Mouse (Mus musculus) neural tube, embryonic 12.5 days (tissue): Measurements from ENCODE around the gene Tmem176b. TPM values are rescaled to one million over a fixed set of nuclear protein-coding genes. Genes with fewer than 3 reads are reported as not detected.
"Not testable (repeated sequence)": the region's sequence is repeated elsewhere in the genome, so short reads cannot be mapped to it uniquely, and the experiment has no call there.

Experiments used
- ATAC-seq: fragments of 200-750 bp; cut with Nextera tagmentation; 2 replicates; pipeline ENCODE4 v1.8.0; 2017; ENCODE audit warnings: low read depth, mild to moderate bottlenecking, moderate TSS enrichment, moderate library complexity; ENCODE audit not compliant: low FRiP score
- H3K27ac ChIP-seq: fragments of 300-500 bp; sonication (generic); 2 replicates; pipeline ENCODE4 v1.5.1; 2016
- H3K27me3 ChIP-seq: fragments of 300-500 bp; sonication (generic); replicated peaks from 2 replicates; pipeline ENCODE4 v1.6.1; 2016; ENCODE audit warnings: mild to moderate bottlenecking
- H3K36me3 ChIP-seq: fragments of 300-500 bp; sonication (generic); 2 replicates; pipeline ENCODE4 v1.6.1; 2016; ENCODE audit warnings: mild to moderate bottlenecking
- H3K4me1 ChIP-seq: fragments of 300-500 bp; sonication (generic); 2 replicates; pipeline ENCODE4 v1.6.1; 2016
- H3K4me2 ChIP-seq: fragments of 300-500 bp; sonication (generic); replicated peaks from 2 replicates; pipeline ENCODE4 v1.6.1; 2016; ENCODE audit warnings: mild to moderate bottlenecking
- H3K4me3 ChIP-seq: fragments of 300-500 bp; sonication (generic); 2 replicates; pipeline ENCODE4 v1.5.1; 2016
- H3K9ac ChIP-seq: fragments of 300-500 bp; sonication (generic); 2 replicates; pipeline ENCODE4 v1.6.1; 2016; ENCODE audit warnings: mild to moderate bottlenecking
- H3K9me3 ChIP-seq: fragments of 300-500 bp; sonication (generic); 2 replicates; pipeline ENCODE4 v1.6.1; 2016; ENCODE audit warnings: mild to moderate bottlenecking
- WGBS: fragments of 180-500 bp; shearing (Covaris S2); methylation state at CpG from one replicate; pipeline ENCODE4 v1.1.7; 2016; 5-methylcytosine and 5-hydroxymethylcytosine counted together
- polyA plus RNA-seq: library from polyadenylated mRNA; unstranded; fragments of >200 nt; fragmentation: Nextera tagmentation; extraction: Ambion mirVana; gene quantifications from 2 replicates; pipeline ENCODE4 v1.2.1, GENCODE M21; 2016

The Tmem176b gene
- polyA plus RNA-seq, result 72.6 and 82.3 TPM in 2 replicates

DNA sequence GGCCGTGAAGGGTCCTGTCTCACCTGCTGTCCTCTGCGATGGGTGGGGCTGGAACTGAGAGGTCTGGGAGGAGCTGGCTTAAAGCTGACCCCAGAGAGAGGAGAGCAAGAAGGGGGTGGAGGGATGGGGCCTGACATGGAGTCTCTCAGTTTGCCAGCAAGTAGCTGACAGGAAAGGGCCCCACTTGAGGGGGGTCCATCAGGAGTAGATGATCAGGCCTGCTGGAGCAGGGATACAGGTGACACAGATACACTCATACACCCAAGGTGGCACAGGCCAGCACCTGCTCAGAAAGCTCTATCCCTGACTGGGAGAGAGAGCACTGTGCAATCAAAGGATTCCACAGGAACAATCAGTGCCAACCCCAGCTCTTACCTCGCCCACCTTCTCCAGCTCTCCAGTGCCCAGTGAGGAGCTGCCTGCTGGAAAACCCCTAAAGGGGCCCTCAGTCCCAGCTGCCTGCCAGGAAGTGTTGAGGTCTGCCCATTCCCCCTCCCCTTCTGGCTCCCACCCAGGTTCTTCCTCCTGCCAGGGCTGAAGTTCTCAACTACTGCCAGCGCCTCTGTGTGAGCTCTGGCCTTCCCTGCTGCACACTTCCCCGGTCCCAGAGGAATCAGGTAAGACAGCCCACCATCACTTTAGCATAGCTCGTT, at the start of gene Tmem176b:
Gene Tmem176b, minus strand, starts transcription at position 524 of the 653 bp plus-strand sequence.
- Histone ChIP-seq H3K27ac (no peak within 1 kb of the TSS), H3K9me3 (no peaks in the 10 kb centered on the region), H3K4me2 (peak within 1 kb of the TSS; percentile 55), H3K4me3 (peak within 1 kb of the TSS; percentile 31), H3K9ac (peak within 1 kb of the TSS; percentile 34), H3K27me3 (no peaks in the 10 kb centered on the region), H3K4me1 (peaks cover 24% of the 10 kb centered on the region), H3K36me3 (no peaks in the 10 kb centered on the region)
- WGBS, result 25% methylated on average over 6 of the region's 6 CpGs
- ATAC-seq, result peak; percentile 81

DNA sequence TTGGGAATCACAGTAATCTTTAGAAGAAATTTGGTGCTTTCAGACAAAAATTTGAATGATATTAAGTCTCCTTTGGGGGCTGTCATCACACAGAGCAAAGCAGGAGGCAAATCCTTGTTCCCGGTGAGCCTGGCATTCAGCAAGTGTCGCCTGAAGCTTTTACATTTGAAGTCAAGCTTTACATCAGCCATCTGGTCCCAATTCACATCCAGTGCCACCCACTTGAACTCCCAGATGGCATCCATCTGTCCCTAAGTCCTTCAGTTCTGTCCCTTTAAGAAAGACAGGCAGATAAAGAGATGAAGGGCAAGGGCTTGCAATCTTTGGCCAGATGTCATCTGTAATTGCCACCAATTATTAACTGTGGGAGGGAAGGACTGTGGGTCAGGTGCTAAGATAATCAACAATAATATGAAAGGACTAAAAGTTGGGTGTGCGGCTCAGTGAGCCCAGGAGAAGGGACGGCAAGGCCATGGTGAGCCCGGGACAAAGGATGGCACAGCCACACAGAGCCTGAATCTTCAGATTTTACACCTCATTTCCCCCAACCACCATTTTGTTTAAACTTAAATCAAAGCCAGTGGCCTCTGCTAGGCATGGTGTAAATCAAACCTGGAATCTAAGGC, 35.3 kb upstream of the Tmem176b start:
- Histone ChIP-seq H3K9me3 (no peaks in the 10 kb centered on the region), H3K9ac (no peak overlapping the region), H3K4me1 (no peaks in the 10 kb centered on the region), H3K27ac (no peak overlapping the region), H3K27me3 (no peaks in the 10 kb centered on the region), H3K4me2 (no peak overlapping the region), H3K4me3 (no peak overlapping the region), H3K36me3 (no peaks in the 10 kb centered on the region)
- WGBS, result 43% methylated on average over 5 of the region's 5 CpGs
- ATAC-seq, result no peak

DNA sequence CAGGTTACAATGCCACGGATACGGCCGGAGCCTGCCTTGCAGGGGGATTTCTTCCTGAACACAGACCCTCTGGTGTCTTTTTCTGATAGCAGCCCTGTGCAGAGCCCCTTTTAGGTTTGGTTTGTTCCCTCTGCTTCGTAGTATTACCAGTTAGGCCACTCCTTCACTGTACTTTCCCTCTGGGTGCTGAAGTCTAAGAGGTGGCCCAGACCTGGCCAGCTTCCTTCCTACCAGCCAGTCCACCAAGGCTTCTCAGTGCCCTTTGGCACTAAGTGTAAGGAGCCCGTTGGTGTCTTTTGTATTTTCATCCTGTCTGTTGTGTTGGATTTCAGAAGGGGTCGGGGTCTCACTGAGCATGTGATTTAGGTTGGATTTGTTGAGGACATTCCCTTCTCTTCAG, 34.2 kb upstream of the Tmem176b start:
- H3K36me3 ChIP-seq, result no peaks in the 10 kb centered on the region

DNA sequence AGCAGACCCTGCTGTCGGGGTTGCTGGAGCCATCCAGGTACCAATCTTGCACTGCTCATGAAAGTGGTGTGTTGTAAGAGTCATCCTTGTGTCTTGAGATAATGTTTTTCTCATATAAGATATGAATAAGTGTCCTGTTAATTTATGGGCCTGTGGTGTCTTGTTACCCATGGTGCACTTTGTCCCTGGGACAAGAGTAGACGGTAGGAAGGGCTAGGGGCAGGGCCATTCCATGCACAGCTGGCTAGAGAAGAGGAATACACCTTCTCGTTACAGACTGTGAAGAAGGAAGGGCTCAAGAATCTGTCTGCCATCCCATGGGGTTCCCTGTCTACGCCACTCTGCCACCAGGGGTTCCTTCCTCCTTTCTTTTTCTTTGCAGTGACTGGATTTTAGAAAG, 33.3 kb upstream of the Tmem176b start:
- Histone ChIP-seq H3K4me3 (no peak overlapping the region), H3K36me3 (no peaks in the 10 kb centered on the region), H3K4me2 (no peak overlapping the region), H3K4me1 (no peaks in the 10 kb centered on the region), H3K9ac (no peak overlapping the region), H3K27me3 (0 out of 2 replicates have a peak, but pooled peaks cover 7% of the 10 kb centered on the region), H3K27ac (no peak overlapping the region), H3K9me3 (no peaks in the 10 kb centered on the region)
- WGBS, result 83% methylated on average over 4 of the region's 4 CpGs
- ATAC-seq, result no peak

More for the DNA sequence above, 34.2 kb upstream of the Tmem176b start:
- Histone ChIP-seq H3K27ac (no peak overlapping the region), H3K9ac (no peak overlapping the region), H3K4me1 (no peaks in the 10 kb centered on the region), H3K4me2 (no peak overlapping the region), H3K27me3 (0 out of 2 replicates have a peak, but pooled peaks cover 6% of the 10 kb centered on the region), H3K4me3 (no peak overlapping the region), H3K9me3 (no peaks in the 10 kb centered on the region)
- no peak for ATAC-seq
- WGBS, result 83% methylated on average over 6 of the region's 6 CpGs

DNA sequence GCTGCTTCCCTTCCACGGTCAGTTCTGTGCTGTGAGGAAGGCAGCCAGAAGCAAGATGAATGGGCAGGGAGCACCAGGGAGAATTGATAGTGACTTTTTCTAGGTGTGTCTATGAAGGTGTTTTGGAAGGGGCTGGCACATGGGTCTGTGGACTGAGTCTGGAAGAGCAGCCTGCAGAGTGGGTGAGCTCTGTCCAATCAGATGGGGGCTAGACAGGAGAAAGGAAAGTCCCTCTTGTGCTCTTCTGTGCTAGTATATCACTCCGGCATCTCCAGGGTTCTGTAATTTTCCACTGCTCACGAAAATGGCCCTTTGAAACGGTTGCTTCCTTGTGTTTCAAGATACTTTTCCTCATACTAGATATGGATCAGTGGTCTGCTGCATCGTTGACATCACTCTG, 31.3 kb upstream of the Tmem176b start, which contains the start of gene Aoc1:
Gene Aoc1, plus strand, starts transcription at position 301 of the 400 bp plus-strand sequence.
- H3K4me2 ChIP-seq, result no peak within 1 kb of the TSS
- H3K36me3 ChIP-seq, result no peaks in the 10 kb centered on the region
- H3K4me1 ChIP-seq, result no peaks in the 10 kb centered on the region
- no peaks in the 10 kb centered on the region for H3K9me3 ChIP-seq
- no peak within 1 kb of the TSS for H3K27ac ChIP-seq
- no peak within 1 kb of the TSS for H3K4me3 ChIP-seq
- WGBS, result 85% methylated on average over 5 of the region's 5 CpGs
- H3K27me3 ChIP-seq, result 0 out of 2 replicates have a peak, but pooled peaks cover 7% of the 10 kb centered on the region
- no peak for ATAC-seq
- no peak within 1 kb of the TSS for H3K9ac ChIP-seq

DNA sequence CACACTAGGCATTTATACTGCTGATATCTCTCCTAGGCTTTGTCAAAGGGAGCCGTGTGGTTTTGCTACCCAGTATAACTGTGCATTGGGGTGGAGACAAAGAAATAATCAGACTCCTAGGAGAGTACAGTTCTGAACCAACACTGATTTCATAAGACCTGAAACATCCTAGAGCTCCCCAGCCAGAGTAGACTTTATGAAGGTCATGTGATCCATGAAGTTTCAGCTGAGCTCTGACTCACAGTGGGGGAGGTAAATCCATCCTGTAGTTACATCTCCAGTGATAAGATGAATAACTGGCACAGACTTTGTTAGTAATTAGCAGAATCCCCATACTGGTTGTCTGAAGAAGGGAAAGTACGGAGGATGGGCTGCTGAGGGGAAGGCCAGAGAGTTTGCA, 28.5 kb upstream of the Tmem176b start:
- 88% methylated on average over 2 of the region's 2 CpGs for WGBS
- no peak overlapping the region for H3K9ac ChIP-seq
- no peak overlapping the region for H3K27ac ChIP-seq
- H3K4me1 ChIP-seq, result no peaks in the 10 kb centered on the region; the same call in 1 of the 2 replicates
- H3K27me3 ChIP-seq, result 0 out of 2 replicates have a peak, but pooled peaks cover 7% of the 10 kb centered on the region
- no peak overlapping the region for H3K4me2 ChIP-seq
- ATAC-seq, result no peak
- H3K9me3 ChIP-seq, result no peaks in the 10 kb centered on the region
- H3K36me3 ChIP-seq, result no peaks in the 10 kb centered on the region
- H3K4me3 ChIP-seq, result no peak overlapping the region

DNA sequence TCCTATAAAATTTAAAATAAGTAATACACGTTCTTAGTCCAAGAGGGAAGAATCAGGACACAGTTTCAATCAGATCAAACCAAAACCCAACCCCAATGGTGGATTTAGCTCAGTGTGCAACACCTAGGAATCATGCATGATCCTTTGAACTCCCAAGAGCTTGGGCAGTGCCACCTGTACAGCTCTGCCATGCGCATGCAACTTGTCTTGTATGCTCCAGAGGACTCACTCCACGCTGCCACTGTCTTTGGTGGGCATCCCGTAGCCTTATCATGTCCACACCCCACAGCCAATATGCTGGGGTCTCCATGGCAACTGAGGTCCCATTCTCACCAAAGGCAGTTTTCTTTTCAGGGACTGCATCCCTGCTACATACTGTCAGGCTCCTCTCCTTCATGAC, 25.9 kb upstream of the Tmem176b start:
- ATAC-seq, result peak; percentile 44; the same call in 1 of the 2 replicates
- H3K27me3 ChIP-seq, result peaks cover 7% of the 10 kb centered on the region; the same call in 1 of the 2 replicates

DNA sequence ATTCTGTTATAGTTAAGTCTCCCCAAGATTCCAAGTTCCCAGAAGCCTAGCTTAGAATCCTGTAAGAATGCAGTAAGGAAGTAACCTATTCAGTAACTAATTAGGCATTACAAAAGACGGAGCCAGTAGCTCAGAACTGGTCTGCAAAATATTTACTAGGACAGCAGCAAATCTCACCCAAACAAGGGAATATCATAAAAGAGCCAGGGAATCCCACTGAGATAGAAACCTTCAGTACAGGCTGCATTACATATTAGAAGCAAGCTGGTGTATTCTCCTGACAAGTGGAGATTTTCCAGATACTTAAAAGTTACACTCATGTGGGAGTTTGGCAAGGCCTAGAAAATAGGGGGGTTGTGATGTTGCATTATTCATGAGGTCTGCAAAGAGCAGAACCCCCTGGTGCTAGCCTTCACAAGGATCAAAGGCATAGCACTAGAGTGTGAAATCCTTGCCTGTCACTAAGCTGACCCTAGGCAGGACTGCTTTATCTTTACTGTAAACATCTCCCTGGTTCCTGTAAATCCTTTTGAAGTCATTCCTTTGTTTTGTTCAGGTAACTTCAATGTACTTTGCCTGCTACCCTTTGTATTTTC, 25.2 kb upstream of the Tmem176b start:
- not testable (repeated sequence) for H3K27me3 ChIP-seq
- WGBS, result 7% methylated on average over 1 of the region's 1 CpGs

More for the DNA sequence above, 25.9 kb upstream of the Tmem176b start:
- no peaks in the 10 kb centered on the region for H3K9me3 ChIP-seq
- no peaks in the 10 kb centered on the region for H3K36me3 ChIP-seq
- no peak overlapping the region for H3K9ac ChIP-seq
- 44% methylated on average over 4 of the region's 4 CpGs for WGBS
- H3K27ac ChIP-seq, result no peak overlapping the region
- no peak overlapping the region for H3K4me3 ChIP-seq
- no peak overlapping the region for H3K4me2 ChIP-seq
- no peaks in the 10 kb centered on the region; the same call in 1 of the 2 replicates for H3K4me1 ChIP-seq

DNA sequence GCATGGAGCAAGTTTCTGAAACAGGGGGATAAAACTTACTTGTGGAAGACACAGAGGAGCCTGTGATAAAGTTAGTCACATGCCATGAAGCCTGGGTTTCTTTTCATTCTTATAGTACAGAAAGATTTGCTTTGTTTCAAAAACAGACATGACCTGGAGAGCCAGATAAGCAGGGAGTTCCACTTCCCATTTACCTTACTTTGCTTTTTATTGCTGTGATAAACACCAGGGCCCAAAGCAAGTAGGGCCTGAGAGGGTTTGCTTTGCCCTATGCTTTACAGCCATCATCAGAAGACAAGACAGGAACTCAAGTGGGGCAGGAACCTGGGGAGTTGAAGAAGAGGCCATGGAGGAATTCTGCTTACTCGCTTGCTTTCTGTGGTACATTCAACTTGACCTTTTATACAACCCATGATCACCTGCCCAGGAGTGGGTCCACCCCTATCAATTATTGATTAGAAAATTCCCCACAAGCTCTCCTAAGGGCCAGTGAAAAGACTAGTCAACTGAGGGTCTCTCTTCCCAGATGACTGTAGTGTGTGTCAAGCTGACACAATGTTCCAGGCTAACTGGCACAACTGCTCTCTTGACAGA, 24.0 kb upstream of the Tmem176b start:
- Histone ChIP-seq H3K27ac (no peak overlapping the region), H3K4me1 (no peaks in the 10 kb centered on the region; the same call in 1 of the 2 replicates)
- 77% methylated on average over 1 of the region's 1 CpGs for WGBS

More for the DNA sequence above, 25.2 kb upstream of the Tmem176b start:
- H3K4me2 ChIP-seq, H3K9ac ChIP-seq, H3K27ac ChIP-seq, H3K9me3 ChIP-seq, H3K4me1 ChIP-seq, H3K36me3 ChIP-seq, H3K4me3 ChIP-seq: not testable (repeated sequence)
- 0 out of 2 replicates have a peak, but pooled peaks have one; percentile 33 for ATAC-seq

DNA sequence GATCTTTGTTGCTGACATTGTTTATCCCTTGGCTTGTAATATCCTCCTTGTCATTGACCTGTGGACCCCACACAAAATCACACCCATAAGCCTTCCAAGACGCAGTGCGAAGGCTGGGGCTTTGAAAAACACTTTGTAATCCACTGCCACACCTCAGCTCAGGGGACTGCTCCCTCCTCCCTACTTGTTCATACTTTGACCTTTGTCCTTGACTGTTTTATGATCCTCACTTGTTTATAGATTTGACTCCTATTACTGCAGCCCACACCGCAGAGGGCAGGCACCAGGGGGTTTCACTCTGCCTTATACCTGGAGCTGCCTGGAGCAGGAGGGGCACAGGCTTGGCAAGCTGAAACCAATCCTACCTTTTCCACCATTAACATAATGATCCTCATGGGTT, 23.4 kb upstream of the Tmem176b start:
- WGBS, result 55% methylated on average over 3 of the region's 3 CpGs
- H3K36me3 ChIP-seq, result no peaks in the 10 kb centered on the region
- no peak for ATAC-seq

More for the DNA sequence above, 24.0 kb upstream of the Tmem176b start:
- H3K4me2 ChIP-seq, result no peak overlapping the region
- no peak overlapping the region for H3K9ac ChIP-seq
- no peaks in the 10 kb centered on the region for H3K9me3 ChIP-seq
- H3K36me3 ChIP-seq, result no peaks in the 10 kb centered on the region
- no peaks in the 10 kb centered on the region; the same call in 1 of the 2 replicates for H3K27me3 ChIP-seq
- H3K4me3 ChIP-seq, result no peak overlapping the region
- ATAC-seq, result no peak

DNA sequence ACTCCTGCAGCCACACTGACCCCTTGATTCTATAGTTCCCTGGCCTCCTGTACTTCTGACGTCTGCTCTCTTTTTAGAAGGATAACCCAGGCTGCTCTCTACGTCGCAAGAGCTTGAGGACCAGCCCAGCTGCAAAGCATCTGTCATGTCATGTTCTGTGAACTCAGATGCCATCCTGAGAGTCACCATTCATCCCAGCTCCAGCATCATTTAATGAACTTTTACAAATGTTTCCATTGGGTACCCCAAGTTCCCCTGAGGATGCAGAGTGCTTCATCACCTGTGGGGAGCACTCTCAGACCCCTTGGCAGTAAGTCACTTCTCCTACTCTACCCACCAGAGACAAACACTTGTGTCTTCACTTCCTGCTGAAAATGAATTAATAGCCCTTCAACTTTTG, 22.9 kb upstream of the Tmem176b start:
- no peaks in the 10 kb centered on the region for H3K36me3 ChIP-seq
- no peak overlapping the region for H3K4me2 ChIP-seq
- H3K4me1 ChIP-seq, result no peaks in the 10 kb centered on the region; the same call in 1 of the 2 replicates
- H3K9me3 ChIP-seq, result no peaks in the 10 kb centered on the region
- WGBS, result 54% methylated on average over 3 of the region's 3 CpGs
- H3K27me3 ChIP-seq, result no peaks in the 10 kb centered on the region; the same call in 1 of the 2 replicates
- no peak for ATAC-seq
- no peak overlapping the region for H3K27ac ChIP-seq
- no peak overlapping the region for H3K4me3 ChIP-seq
- no peak overlapping the region for H3K9ac ChIP-seq

More for the DNA sequence above, 23.4 kb upstream of the Tmem176b start:
- Histone ChIP-seq H3K4me1 (no peaks in the 10 kb centered on the region; the same call in 1 of the 2 replicates), H3K9ac (no peak overlapping the region), H3K27me3 (no peaks in the 10 kb centered on the region; the same call in 1 of the 2 replicates), H3K27ac (no peak overlapping the region), H3K4me2 (no peak overlapping the region), H3K9me3 (no peaks in the 10 kb centered on the region), H3K4me3 (no peak overlapping the region)

DNA sequence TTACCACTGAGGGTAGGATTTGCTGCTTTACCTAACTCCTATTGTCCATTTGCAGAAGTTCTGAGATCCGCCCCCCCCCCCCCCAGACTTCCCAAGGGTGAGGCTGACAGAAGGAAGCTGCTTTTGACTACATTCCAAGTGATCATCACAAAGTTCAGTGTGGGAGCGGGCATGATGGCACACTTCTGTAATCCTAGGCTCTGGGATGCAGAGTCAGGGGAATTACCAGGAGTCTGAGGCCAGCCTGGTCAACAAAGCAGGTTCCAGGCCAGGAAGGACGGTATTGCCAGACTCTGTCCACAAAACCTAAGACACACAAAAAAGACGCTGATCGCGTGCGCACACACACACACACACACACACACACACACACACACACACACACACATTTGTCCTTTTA, 22.2 kb upstream of the Tmem176b start:
- 86% methylated on average over 7 of the region's 7 CpGs for WGBS
- no peak for ATAC-seq

More for the DNA sequence above, 22.2 kb upstream of the Tmem176b start:
- Histone ChIP-seq H3K4me2 (no peak overlapping the region), H3K9ac (no peak overlapping the region), H3K4me1 (no peaks in the 10 kb centered on the region; the same call in 1 of the 2 replicates), H3K27ac (no peak overlapping the region), H3K9me3 (no peaks in the 10 kb centered on the region), H3K36me3 (no peaks in the 10 kb centered on the region), H3K27me3 (no peaks in the 10 kb centered on the region; the same call in 1 of the 2 replicates), H3K4me3 (no peak overlapping the region)
